Mouse (Mus musculus) stomach, postnatal 0 days (tissue): Measurements from ENCODE around the gene Tgfb1.

Source experiments
- CTCF ChIP-seq: IDR thresholded peaks from 2 replicates; pipeline ENCODE4 v1.5.1; 2016; ENCODE audit warnings: antibody characterized with exemption, low read depth, mild to moderate bottlenecking, moderate library complexity
- EP300 ChIP-seq: optimal IDR thresholded peaks from 2 replicates; pipeline ENCODE3; 2016; ENCODE audit warnings: antibody characterized with exemption

DNA sequence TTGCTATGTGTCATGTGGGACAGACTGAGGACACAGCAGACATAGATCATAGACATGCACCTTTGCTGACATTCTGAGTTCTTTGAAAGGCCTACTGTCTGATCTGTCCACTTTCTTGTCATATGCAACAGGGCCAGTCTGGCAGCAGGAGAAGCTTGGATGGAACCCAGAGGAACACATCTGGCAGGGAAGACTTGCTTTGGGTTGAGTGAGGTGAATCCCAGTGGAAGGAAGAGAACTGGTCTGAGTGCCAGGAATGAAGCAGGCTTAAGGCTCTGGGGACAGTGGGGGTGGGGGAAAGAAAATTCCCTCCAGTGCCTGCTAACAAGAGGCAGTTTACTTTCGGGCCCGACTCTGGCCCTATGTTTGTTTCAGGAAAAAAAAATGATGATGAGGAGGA, 43.1 kb downstream of the Tgfb1 start:
- TF ChIP-seq EP300 = no peak
- TF ChIP-seq CTCF = no peak
